Mouse (Mus musculus): ENCODE measurements at regions not wholly inside any gene's neighbourhood (a gene's known extent, or its start where the extent isn't known, plus 50 kb on each side); places are given as distances from the start of the nearest gene placed in this dataset.

DNA sequence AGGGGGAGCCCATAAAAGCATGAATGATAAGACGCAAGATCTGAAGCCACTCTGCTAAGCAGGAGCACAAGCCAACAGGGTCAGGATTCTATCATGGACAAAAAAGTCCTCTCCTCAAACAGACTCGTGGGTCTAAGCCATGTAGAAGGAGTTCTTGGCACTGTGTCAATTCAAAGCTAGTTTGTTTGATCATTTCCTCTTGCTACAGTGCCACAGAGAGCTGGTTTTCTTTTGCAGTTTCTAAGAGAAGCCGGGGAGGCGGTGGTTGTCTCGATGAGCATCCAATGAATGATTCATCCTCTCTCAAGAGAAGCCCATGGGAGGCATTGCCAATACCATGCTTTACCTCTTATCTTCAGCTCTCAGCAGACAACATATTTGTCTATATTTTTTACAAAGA lies 284.6 kb upstream of the Noct start:
- no peak for DNase-seq (ENCODE audit: low read depth, low spot score)

DNA sequence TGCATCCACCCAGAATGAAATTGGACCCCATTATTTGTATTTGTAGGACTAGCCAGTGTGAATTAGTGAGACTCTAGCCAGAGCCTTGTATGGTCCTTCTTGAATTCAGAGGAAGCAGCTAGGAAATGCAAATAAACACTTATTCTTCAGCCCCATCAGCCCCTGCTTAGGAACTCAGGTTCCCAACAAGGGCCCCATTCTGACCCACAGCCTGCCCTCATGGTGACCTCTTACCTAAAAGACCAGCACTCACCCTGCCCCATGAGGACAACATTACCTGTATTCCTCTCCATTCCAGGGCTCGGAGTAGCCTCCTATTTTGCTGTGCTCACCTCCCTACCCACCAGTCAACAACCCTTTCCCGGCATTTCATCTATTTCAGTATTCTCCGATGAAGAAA lies 283.6 kb upstream of the Noct start:
- DNase-seq (ENCODE audit: low read depth, low spot score) = no peak

DNA sequence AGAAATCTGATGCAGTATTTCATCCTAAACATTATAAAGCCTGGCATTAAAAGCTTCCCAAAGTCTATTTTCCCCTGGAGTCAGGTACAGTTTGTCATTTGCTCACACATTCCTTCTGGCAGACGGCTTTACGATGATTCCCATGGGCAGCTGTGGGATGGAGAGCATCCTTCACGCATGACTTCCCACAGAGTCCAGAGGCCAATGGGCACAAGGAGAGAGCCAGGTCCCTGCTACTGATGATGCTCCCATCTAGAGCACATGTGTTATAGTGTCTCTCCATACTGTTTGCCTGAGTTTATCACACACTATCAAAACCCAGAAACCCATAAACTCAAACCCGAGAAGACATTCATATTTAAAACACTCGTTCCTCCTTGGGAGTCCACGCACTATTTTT lies 270.8 kb upstream of the Noct start:
- DNase-seq (ENCODE audit: low read depth, low spot score) = no peak

DNA sequence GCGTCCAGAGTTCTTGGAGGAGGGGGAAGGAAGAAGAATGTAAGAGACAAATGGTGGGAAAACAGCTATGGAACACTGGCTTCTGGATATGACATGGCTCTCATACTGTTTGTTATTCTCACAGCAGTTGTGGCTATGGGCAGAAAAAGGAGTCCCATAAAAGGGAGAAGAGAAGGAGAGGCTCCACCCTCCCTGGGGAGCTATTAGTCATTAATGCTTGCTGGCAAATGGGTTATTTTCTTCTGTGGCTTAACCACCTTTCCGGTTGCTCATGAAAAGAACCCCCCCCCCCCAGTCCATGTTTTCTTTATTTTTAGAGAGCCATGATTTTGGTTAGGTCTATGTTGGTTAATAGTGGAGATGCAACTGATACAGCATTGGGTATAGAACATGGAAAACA lies 253.9 kb upstream of the Noct start:
- no peak for DNase-seq (ENCODE audit: low read depth, low spot score)

DNA sequence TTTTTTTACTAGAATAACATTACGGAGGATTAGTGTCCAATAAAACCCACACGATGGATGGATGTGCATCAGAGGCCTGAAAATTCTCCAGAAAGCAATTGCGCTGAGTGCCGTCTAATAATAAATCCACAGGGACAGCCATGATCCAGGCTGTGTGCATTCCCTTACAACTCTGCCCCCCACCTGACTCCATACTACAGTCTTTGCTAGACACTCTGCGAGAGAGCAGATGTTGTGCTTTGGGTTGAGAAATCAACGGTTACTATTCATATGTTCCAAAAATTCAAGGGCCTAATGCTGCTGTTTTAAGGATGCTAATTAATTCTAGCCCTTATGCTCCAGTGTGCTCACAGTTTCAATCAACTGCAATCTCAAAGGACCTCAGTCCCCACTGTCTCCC lies 251.2 kb upstream of the Noct start:
- no peak for DNase-seq (ENCODE audit: low read depth, low spot score)

DNA sequence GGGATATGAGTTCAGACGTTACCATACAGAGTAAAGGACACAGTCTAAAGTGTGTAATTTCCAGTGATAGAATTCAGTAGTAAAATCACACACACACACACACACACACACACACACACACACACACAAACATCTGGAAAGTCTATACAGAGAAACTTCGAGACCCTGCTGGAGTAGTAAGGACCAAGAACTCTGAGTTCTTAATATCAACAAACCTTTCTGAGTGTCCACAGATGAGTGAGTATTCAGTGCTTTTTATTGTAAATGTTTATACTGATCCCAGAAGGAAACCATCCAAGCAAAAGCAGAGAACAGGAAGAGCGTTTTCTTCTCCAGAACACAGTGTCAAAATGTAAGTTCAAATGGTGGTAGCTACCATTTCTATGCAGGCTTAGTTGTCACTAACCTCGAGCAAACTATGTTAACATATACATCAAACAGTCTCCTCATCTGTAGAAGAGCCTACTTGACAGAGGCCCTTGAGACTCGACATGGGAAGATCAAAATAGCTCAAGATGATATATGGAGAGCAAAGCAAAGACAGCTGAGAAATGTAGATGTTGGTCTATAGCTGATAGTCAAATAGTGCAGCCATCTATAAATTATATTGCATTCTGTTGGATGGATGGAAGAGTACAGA lies 248.0 kb upstream of the Noct start:
- no peak for DNase-seq (ENCODE audit: low read depth, low spot score)

DNA sequence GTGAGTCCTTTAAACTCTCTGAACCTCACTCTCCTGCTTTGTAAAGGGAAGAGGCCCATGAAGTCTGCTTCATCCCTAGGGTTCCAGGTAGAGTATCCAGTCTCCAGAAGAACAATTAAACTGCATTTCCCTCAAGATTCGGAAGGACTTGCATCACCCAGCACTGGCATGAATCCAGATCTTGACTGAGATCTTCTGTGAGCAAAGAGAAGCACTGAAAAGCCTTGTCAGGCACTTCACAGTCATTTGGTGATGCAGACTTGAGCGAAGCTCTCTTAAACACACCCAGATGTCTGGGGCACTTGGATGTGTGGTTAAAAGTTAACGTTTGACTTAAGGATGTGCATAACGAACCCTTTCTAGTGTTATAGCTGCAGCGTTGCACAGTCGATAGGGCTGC lies 247.4 kb upstream of the Noct start:
- DNase-seq (ENCODE audit: low read depth, low spot score) = no peak

DNA sequence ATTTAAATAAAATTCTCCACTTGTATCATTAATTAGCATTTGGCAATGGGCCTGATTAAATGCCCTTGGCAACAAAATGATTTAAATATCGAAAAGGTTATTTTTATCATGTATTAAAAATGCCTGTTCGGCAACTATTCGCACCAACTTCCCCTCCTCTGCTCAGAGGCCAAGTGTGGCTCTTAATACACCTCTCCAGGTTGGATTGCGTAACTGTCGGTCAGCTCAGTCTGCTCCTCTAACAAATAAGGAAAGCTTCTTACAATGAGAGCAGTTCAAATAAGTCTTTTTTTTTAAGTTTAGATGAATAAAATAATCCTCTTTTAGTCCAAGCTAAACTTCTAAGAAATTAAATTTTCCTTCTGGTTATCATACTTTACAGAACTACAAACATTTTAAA lies 245.6 kb upstream of the Noct start:
- DNase-seq (ENCODE audit: low read depth, low spot score) = no peak

DNA sequence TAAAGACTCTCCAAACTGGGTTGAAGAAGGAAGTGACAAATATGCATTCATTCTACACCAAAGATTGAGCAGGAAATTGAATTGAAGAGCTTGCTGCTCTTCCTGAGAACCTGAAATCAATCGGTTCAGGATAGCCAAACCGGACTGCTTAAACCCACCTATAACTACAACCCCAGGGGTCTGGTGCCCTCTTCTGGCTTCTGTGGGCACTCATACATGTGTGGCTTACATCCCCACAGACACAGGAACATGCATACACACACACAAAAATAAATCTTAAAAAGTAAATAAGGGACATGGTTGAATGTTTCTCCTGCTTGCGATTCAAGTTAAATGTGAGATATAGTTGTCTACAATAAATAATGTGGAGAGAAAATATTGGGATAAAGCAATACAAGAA lies 244.7 kb upstream of the Noct start:
- no peak for DNase-seq (ENCODE audit: low read depth, low spot score)

DNA sequence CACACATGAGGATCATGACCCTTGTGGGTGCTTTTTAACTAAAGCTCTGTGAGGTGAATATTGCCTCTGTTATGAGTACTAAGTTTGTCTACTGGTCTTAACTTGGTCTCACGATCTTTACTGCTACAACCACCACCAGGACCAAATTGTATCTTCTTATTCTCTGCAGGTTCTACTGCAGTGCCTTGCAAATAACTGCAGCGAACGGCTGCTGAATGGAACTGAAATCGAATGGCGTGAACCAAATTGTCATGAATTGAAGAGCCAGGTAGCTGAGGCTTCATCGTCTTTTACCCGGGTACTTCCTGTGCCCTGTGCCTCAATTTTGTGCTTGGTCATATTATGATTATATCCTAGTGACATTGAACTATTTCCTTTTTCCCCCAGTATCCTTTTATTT lies 242.5 kb upstream of the Noct start:
- no peak for DNase-seq (ENCODE audit: low read depth, low spot score)

DNA sequence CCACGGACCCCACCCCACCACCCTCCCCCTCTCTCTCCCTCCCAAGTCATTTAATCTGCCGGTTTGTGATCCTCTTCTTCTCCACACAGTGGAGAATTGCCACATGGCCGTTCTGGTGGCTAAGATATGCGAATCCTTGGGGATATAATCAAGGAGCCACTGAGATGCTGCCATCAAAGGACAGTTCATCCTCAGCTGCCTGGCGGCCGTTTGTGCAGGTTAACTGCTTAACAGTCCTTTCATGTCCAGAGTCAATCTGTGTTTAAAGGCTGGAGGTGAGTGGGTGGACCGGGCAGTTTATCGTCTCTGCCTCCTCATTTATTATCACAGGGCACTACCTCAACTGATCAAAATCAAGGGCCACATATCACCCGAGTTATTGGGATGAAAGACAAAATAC lies 241.6 kb upstream of the Noct start:
- DNase-seq (ENCODE audit: low read depth, low spot score) = no peak

DNA sequence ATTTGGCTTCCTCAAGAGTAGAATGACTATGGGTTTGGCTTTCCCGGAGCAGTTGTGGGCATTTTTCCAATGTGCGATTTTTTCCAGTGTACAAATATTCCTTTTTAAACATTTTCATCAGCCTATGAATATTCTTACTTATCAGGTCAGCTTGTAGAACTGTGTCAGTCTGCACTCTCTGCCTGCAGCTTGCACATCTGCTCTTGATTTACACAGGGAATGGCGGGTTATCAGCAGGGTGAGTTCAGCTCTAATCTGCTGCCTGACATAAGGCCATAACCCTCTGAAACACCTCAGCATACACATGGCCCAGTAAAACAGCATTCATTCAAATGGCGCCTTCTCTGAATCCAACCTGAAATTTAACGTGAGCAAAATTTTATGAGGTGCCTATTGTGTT lies 241.1 kb upstream of the Noct start:
- DNase-seq (ENCODE audit: low read depth, low spot score) = no peak

DNA sequence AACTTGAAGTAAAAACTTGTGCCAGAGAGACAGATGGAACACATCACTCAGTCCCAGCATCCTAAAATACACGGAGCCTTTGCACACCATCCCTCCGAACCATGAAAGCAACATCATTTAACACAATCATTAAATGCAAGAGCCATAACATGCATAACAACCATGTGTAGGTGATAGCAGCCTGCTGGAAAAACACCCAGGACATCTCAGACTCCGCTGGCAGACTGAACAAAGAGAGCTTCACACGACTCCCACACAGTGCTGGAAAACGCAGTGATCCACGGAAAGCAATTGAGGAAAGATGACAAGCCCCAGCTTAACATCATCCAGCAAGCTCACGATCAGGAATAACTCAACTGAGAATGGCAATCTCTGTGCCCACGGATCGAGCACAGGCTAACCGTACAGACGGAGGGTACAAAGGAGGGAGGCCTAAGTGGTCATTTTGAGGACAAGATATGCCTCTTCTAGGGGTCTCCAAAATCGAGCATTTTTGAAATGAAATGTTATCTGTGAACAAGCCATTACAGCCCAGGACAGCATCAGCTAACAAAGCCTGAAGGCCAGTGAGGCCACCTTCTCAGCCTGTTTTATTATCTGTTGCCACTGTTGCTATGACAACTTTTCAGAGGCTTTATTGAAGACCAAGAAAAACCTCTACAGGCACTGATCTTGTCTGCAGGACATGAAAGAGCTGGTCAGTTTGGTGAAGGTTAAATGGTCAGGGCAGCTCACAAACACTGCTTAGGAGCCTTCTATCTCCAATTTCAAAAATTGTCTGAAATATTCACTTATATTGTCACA lies 240.1 kb upstream of the Noct start:
- DNase-seq (ENCODE audit: low read depth, low spot score) = no peak

DNA sequence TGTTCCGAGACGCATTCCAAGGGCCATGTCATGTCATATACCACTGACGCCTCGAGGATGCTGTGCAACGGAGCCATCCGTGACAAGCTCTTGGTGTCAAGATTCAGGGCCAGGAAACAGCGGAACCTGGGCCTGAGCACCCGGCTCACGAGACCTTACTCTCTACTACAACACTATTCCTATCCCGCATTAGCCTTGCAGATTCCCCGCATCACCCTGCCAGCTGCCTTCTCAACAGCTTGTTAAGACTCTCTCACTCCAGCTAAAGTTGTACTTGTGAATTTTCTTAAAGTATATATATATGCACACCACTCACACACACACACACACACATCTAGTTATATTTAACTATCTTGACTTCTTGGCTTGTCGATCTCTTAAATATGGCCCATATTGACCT lies 236.4 kb upstream of the Noct start:
- DNase-seq (ENCODE audit: low read depth, low spot score) = no peak

DNA sequence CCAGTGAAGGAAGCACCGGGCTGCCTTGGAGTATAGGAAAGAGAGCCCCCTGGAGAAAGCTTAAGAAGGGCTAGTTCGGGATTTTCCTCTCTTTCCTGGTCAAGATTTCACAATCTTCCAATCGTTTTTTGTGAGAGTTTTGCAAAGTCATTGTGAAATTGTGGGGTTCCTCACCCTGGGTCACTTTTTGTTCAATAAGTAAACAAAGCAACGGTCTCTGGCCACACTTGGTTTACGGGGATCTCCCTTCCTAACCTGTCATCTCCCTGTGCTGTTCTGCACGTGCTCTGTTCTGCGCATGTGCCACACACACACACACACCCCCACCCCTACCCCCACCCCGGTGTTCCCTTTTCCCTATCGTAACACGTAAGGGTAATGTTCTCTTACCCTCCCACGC lies 233.4 kb upstream of the Noct start:
- no peak for DNase-seq (ENCODE audit: low read depth, low spot score)

DNA sequence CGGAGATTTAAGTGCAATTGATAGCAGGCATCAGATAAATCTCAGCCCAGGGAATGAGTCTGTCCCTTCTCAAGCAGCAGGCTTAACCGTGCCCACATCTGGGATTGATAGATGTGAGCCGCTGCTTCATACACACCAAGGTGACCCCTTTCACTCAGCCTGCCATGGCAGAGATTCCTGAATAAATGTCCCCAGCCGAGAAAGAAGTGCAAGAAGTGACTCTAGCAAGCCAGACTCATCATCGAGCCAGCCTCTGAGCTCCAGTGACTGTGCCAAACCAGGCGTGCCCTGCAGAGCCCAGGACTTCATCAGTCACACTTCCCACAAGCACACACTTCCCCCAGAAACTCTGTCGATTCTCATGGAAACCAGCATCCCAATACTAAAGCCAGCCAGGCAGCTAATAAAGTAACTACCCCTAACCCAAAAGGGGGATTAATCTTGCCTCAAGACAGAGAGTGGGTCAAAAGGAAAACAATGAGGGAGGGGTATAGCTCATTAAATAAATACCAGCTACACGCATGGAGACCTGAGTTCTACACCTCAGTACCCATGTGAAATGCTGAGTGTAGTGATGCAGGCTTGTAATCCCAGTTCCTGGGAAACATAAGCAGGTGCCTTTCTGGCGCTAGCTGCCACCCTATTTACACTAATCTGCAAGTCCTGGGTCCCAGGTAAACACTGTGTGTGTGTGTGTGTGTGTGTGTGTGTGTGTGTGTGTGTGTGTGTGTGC lies 231.5 kb upstream of the Noct start:
- no peak for DNase-seq (ENCODE audit: low read depth, low spot score)

DNA sequence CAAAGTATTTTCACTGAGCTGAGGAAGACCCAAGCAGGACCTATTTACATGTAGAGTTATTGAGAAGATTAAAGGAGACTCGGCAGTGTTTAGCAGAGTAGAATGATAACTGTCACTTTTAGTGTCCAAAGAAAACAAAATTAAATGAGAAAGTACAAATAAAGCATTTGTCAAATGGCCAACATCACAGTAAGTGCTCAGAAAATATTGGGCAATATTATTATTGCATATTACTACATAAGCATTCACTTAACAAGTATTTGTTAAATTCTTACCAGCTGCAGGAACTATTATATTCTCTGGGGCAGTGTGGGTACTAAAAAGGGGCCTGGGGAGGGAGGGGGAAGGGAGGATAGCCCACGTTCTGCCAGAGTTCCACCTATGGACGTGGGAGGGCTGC lies 224.5 kb upstream of the Noct start:
- DNase-seq (ENCODE audit: low read depth, low spot score) = no peak

DNA sequence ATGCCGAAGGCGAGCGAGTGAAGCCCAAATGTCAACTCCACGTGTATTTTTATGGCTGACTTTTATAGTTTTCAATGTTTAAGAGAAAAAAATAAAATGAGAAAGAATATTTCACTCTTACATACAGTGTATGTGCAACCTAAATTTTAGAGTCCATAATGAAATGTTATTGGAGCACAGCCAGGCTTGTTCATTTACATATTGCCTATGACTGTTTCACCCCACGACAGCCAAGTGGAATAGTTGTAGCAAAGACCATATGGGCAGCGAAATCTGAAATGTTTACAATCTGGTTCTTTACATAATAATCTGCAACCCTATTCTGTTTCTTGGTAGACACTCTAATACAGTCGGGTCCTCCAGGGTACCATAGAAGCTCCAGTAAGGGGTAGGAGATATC lies 223.3 kb upstream of the Noct start:
- DNase-seq (ENCODE audit: low read depth, low spot score) = no peak

DNA sequence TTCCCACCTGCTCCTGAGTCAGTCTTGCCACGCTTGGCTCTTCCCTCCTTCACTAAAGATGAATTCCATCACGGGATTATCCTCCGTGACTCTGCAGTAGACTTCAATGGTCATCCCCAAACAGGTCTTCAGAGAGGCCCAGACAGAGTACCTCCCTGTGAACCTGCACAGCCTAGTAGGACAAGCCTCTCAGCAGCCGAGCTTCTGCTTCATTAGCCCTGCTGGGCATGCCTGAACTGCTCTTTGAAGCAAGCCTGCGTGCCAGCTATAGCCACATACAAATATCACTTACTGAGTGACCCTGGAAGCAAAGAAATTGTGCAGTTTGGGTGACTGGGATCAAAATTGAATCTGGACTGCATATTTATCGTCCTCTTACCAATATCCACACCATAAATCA lies 221.6 kb upstream of the Noct start:
- DNase-seq (ENCODE audit: low read depth, low spot score) = no peak

DNA sequence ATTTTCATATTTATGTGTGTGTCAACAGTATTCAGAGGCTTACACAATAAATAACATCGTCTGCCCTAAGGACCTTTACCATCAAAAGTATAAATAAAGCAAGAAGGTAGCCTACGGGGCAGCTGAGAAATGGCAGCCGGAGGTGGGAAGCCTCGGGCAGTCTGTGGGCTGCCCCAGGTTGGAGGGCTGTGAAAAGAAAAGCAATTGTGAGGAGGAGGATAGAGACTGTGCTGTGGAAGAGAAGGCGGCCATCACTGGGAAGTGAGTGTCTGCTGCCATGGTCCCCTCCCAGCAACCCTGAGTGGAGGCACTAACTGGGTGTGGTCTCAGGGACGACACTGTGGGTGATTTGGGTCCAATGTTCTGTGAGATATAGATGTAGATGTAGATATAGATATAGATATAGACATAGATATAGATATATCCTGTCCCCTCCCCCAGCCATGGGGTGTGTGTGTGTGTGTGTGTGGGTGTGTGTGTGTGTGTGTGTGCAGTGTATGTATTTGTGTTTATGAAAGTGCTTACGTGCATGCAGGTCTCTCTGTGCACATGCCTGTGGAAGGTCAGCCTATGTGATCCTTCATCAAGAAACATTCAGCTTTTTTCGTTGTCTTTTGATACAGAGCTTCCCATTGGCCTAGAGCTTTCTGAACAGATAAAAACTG lies 220.6 kb upstream of the Noct start:
- no peak for DNase-seq (ENCODE audit: low read depth, low spot score)

DNA sequence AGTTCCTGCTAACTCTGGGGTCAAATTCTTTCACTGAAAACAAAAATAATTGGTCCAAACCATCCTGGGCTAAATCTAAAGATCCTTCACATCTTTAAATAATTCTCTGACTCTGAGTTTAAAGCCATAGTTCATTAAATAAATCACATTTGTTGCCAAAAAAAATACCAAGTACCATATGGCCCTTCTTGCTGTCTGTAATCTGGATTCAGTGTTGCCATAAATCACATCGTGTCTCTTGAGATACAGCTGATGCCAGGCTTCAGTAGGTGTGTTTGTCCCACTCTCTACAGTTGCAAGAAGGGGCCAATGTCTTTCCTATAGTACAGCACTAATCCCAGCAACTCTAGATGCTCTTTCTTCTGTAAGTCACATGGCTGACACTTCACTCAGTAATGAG lies 220.0 kb upstream of the Noct start:
- no peak for DNase-seq (ENCODE audit: low read depth, low spot score)

DNA sequence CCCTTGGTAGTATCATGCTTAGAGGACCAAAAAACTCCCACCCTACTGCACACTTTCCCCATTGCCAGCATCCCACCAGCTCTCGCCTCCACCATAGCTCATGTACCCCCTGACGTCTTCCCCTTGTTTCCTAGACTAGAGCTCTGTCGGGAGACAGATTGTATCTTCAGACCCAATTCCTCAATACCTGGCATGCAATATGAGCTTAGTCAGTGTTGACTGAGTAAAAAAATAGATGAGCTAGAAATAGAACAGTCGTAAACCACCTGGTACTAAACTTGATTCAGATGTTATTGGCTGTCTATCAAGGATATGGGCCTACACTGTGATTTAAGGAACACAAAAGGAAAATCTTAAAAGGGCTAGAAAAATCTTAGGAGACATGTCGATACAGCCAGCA lies 215.1 kb upstream of the Noct start:
- DNase-seq (ENCODE audit: low read depth, low spot score) = no peak
